31 mouse cellular contexts compared by ENCODE assay signal in the genomic region with DNA sequence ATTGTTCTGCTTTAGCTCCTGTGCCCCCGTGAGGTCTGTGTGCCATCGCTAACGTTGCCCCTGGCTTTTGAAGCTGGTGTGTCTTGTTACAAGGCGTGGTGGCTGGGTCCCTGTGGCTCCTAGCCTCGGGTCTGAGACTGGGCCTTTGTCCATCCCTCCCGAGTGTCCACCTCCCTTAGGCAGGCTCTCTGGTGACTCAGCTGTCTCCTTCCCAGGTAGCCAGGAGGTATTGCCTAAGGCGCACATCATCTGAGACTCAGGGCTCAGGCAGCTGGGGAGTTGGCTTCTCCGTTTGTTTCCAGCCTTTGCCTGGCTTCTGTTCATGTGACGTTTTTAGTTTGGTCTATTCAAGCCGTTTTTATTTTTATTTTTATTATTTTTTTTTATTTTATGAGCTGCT. TPM values are rescaled to one million over a fixed set of nuclear protein-coding genes. Genes with fewer than 3 reads are reported as not detected.
"Had no signal": no experiment of that assay in that cellular context is flagged by ENCODE, and none has a peak within 500 bp of the region (broad histone marks: within the 10 kb centered on the region; RNA-seq: fewer than 3 reads in every experiment).

No protein-coding gene starts in this region.

- H3K4me2 ChIP-seq: heart, embryonic 11.5 days; heart, embryonic 13.5 days; heart, embryonic 15.5 days; hindbrain, embryonic 12.5 days; hindbrain, embryonic 14.5 days; intestine, embryonic 15.5 days; limb, embryonic 13.5 days; liver, embryonic 11.5 days; liver, embryonic 13.5 days; liver, embryonic 15.5 days had no signal

- ATAC-seq: hindbrain, embryonic 16.5 days; inflammation-experienced regulatory T-cells, adult 6 months; intestine, embryonic 15.5 days; intestine, postnatal 0 days had no signal

- DNase-seq: kidney, adult 18-20 months; kidney, adult 8-10 months; kidney, postnatal 36 days; liver; liver, embryonic 13.5 days had no signal

- H3K27ac ChIP-seq: heart, adult 2 months; heart, embryonic 13.5 days; heart, embryonic 15.5 days; hindbrain, embryonic 14.5 days; intestine, embryonic 15.5 days; limb, embryonic 13.5 days; liver, embryonic 13.5 days; liver, embryonic 15.5 days had no signal

- H3K4me3 ChIP-seq: heart, adult 2 months; heart, embryonic 13.5 days; heart, embryonic 15.5 days; hindbrain, embryonic 10.5 days; hindbrain, embryonic 12.5 days; intestine, embryonic 15.5 days; left cerebral cortex, adult 2 months; limb, embryonic 13.5 days; liver, embryonic 13.5 days; liver, embryonic 15.5 days had no signal

- H3K9ac ChIP-seq: heart, embryonic 13.5 days; heart, embryonic 15.5 days; hindbrain, embryonic 12.5 days; hindbrain, embryonic 14.5 days; intestine, embryonic 15.5 days; limb, embryonic 13.5 days; liver, embryonic 13.5 days; liver, embryonic 15.5 days had no signal

- H3K9me3 ChIP-seq: heart, embryonic 13.5 days; heart, embryonic 15.5 days; hindbrain, embryonic 10.5 days; hindbrain, embryonic 12.5 days; intestine, embryonic 15.5 days; limb, embryonic 13.5 days; liver, embryonic 13.5 days; liver, embryonic 15.5 days had no signal

- H3K27me3 ChIP-seq: heart, embryonic 13.5 days; heart, embryonic 15.5 days; hindbrain, embryonic 12.5 days; intestine, embryonic 15.5 days; limb, embryonic 13.5 days; liver, embryonic 13.5 days; liver, embryonic 15.5 days had no signal

RNA-seq across cellular contexts. Expression of gene Padi6, which starts 31.7 kb away (rescaled TPM):
- total RNA-seq: gastrocnemius, adult 18-20 months; gastrocnemius, postnatal 10 days; gastrocnemius, postnatal 36 days; heart, adult 2 months; heart, postnatal 14 days; heart, postnatal 4 days; layer of hippocampus, adult 8-10 months; layer of hippocampus, postnatal 25 days; left cerebral cortex, adult 2 months had no signal
- polyA plus RNA-seq: heart, adult 2 months; heart, embryonic 11.5 days; heart, embryonic 13.5 days; heart, embryonic 15.5 days; heart, postnatal 0 days; hindbrain, embryonic 10.5 days; hindbrain, embryonic 14.5 days; hindbrain, embryonic 16.5 days; inflammation-experienced regulatory T-cells, adult 6 months; intestine, postnatal 0 days; kidney, embryonic 14.5 days; kidney, embryonic 16.5 days; large intestine, adult 2 months; limb, embryonic 13.5 days; liver, embryonic 11.5 days; liver, embryonic 13.5 days; liver, embryonic 15.5 days had no signal
